Mouse (Mus musculus) heart, embryonic 11.5 days (tissue): ENCODE results near the gene Map2k2. TPM values are rescaled to one million over a fixed set of nuclear protein-coding genes. Genes with fewer than 3 reads are reported as not detected.

Experiments used
- ATAC-seq: fragments of 200-750 bp; cut with Nextera tagmentation; replicated peaks from 2 replicates; pipeline ENCODE4 v1.8.0; 2017; ENCODE audit warnings: moderate library complexity; ENCODE audit not compliant: insufficient number of reproducible peaks, low FRiP score, low TSS enrichment
- H3K27ac ChIP-seq: fragments of 300-500 bp; sonication (generic); 2 replicates; pipeline ENCODE4 v1.5.1; 2014; ENCODE audit warnings: mild to moderate bottlenecking, low read depth, low read length
- H3K27me3 ChIP-seq: fragments of 300-500 bp; sonication (generic); 2 replicates; pipeline ENCODE4 v1.6.1; 2014; ENCODE audit warnings: mild to moderate bottlenecking, low read length, mixed read lengths; ENCODE audit not compliant: control insufficient read depth, insufficient read depth
- H3K36me3 ChIP-seq: fragments of 300-500 bp; sonication (generic); 2 replicates; pipeline ENCODE4 v1.6.1; 2014; ENCODE audit warnings: mild to moderate bottlenecking, low read length, moderate library complexity, mixed read lengths; ENCODE audit not compliant: control insufficient read depth, insufficient read depth
- H3K4me1 ChIP-seq: fragments of 300-500 bp; sonication (generic); 2 replicates; pipeline ENCODE4 v1.6.1; 2014; ENCODE audit warnings: low read length; ENCODE audit not compliant: control insufficient read depth, insufficient read depth
- H3K4me2 ChIP-seq: fragments of 300-500 bp; sonication (generic); 2 replicates; pipeline ENCODE4 v1.6.1; 2014; ENCODE audit warnings: mild to moderate bottlenecking, moderate library complexity
- H3K4me3 ChIP-seq: fragments of 300-500 bp; sonication (generic); 2 replicates; pipeline ENCODE4 v1.5.1; 2014; ENCODE audit warnings: low read depth, low read length
- H3K9ac ChIP-seq: fragments of 300-500 bp; sonication (generic); 2 replicates; pipeline ENCODE4 v1.6.1; 2014; ENCODE audit warnings: mild to moderate bottlenecking, low read depth, low read length, moderate library complexity
- H3K9me3 ChIP-seq: fragments of 300-500 bp; sonication (generic); replicated peaks from 2 replicates; pipeline ENCODE4 v1.6.1; 2016; ENCODE audit warnings: low read length; ENCODE audit not compliant: control insufficient read depth
- WGBS: fragments of 180-500 bp; shearing (Covaris S2); extraction: QIAGEN DNeasy Blood & Tissue Kit; methylation state at CpG from one replicate; pipeline ENCODE4 v1.1.7; 2014; ENCODE audit not compliant: insufficient replicate concordance; 5-methylcytosine and 5-hydroxymethylcytosine counted together
- polyA plus RNA-seq: library from polyadenylated mRNA; unstranded; fragments of >200 nt; fragmentation: Nextera tagmentation; extraction: Ambion mirVana; gene quantifications from 2 replicates; pipeline ENCODE4 v1.2.1, GENCODE M21; 2014

The Map2k2 gene
- polyA plus RNA-seq, 1 experiment from 2014 or later = 153 TPM

- Histone ChIP-seq H3K4me2 (peak overlapping the region; percentile 80), H3K9me3 (no peaks in the 10 kb centered on the region), H3K27me3 (peaks cover 15% of the 10 kb centered on the region), H3K4me1 (peaks cover 44% of the 10 kb centered on the region), H3K36me3 (no peaks in the 10 kb centered on the region), H3K4me3 (peak overlapping the region; percentile 68), H3K9ac (peak overlapping the region; percentile 72), H3K27ac (peak overlapping the region; percentile 83)
- WGBS = 1% methylated on average over 22 of the region's 24 CpGs
- ATAC-seq = no peak
These were observed 32.5 kb downstream of the Map2k2 start for GRCm38 (mm10) chr10:81138131-81138782.

- peak overlapping the region; percentile 72 for H3K9ac ChIP-seq
- H3K4me2 ChIP-seq = peak overlapping the region; percentile 80
- ATAC-seq = no peak
- peaks cover 13% of the 10 kb centered on the region for H3K27me3 ChIP-seq
- H3K27ac ChIP-seq = peak overlapping the region; percentile 66
- H3K4me1 ChIP-seq = peaks cover 44% of the 10 kb centered on the region
- H3K36me3 ChIP-seq = peaks cover 5% of the 10 kb centered on the region
- 60% methylated on average over 11 of the region's 11 CpGs for WGBS
- peak overlapping the region; percentile 68 for H3K4me3 ChIP-seq
- no peaks in the 10 kb centered on the region for H3K9me3 ChIP-seq
These were observed 33.3 kb downstream of the Map2k2 start for GRCm38 (mm10) chr10:81138821-81139528.

- H3K4me1 ChIP-seq = peaks cover 44% of the 10 kb centered on the region
- H3K4me3 ChIP-seq = peak overlapping the region; percentile 68
- 69% methylated on average over 4 of the region's 4 CpGs for WGBS
- H3K27me3 ChIP-seq = peaks cover 8% of the 10 kb centered on the region
- no peaks in the 10 kb centered on the region for H3K9me3 ChIP-seq
- H3K4me2 ChIP-seq = peak overlapping the region; percentile 80
- peak overlapping the region; percentile 72; the same call in 1 of the 2 replicates for H3K9ac ChIP-seq
- H3K27ac ChIP-seq = peak overlapping the region; percentile 66; the same call in 1 of the 2 replicates
- peaks cover 10% of the 10 kb centered on the region for H3K36me3 ChIP-seq
- no peak for ATAC-seq
These were observed 33.8 kb downstream of the Map2k2 start for GRCm38 (mm10) chr10:81139529-81139846.

- ATAC-seq = no peak
- peaks cover 43% of the 10 kb centered on the region for H3K4me1 ChIP-seq
- peaks cover 16% of the 10 kb centered on the region for H3K36me3 ChIP-seq
- H3K27me3 ChIP-seq = peaks cover 3% of the 10 kb centered on the region
- peak overlapping the region; percentile 72 for H3K9ac ChIP-seq
- peak overlapping the region; percentile 68 for H3K4me3 ChIP-seq
- H3K27ac ChIP-seq = no peak overlapping the region
- WGBS = 59% methylated on average over 8 of the region's 8 CpGs
- no peaks in the 10 kb centered on the region for H3K9me3 ChIP-seq
- H3K4me2 ChIP-seq = peak overlapping the region; percentile 80
These were observed 34.3 kb downstream of the Map2k2 start for GRCm38 (mm10) chr10:81140005-81140404.

- Histone ChIP-seq H3K36me3 (peaks cover 24% of the 10 kb centered on the region), H3K9ac (peak overlapping the region; percentile 72), H3K4me2 (peak overlapping the region; percentile 80), H3K4me1 (peaks cover 48% of the 10 kb centered on the region), H3K27ac (0 out of 2 replicates have a peak overlapping the region, but pooled peaks have one; percentile 24), H3K4me3 (peak overlapping the region; percentile 68), H3K9me3 (no peaks in the 10 kb centered on the region), H3K27me3 (no peaks in the 10 kb centered on the region)
- no peak for ATAC-seq
- WGBS = 59% methylated on average over 10 of the region's 10 CpGs
These were observed 35.2 kb downstream of the Map2k2 start for GRCm38 (mm10) chr10:81140717-81141454.

GRCm38 (mm10) chr10:81141455-81142210 is 35.9 kb downstream of the Map2k2 start:
- Histone ChIP-seq H3K9ac (peak overlapping the region; percentile 34; the same call in 1 of the 2 replicates), H3K9me3 (no peaks in the 10 kb centered on the region), H3K4me3 (no peak overlapping the region), H3K36me3 (peaks cover 32% of the 10 kb centered on the region), H3K4me1 (peaks cover 51% of the 10 kb centered on the region), H3K4me2 (peak overlapping the region; percentile 80), H3K27me3 (no peaks in the 10 kb centered on the region), H3K27ac (peak overlapping the region; percentile 41; the same call in 1 of the 2 replicates)
- no peak for ATAC-seq
- WGBS = 77% methylated on average over 7 of the region's 7 CpGs

- H3K4me1 ChIP-seq = peaks cover 51% of the 10 kb centered on the region
- H3K4me2 ChIP-seq = peak overlapping the region; percentile 16; the same call in 1 of the 2 replicates
- WGBS = 76% methylated on average over 5 of the region's 5 CpGs
- H3K27ac ChIP-seq = peak overlapping the region; percentile 35; the same call in 1 of the 2 replicates
- ATAC-seq = no peak
- H3K9ac ChIP-seq = peak overlapping the region; percentile 59
- no peaks in the 10 kb centered on the region for H3K27me3 ChIP-seq
- peaks cover 41% of the 10 kb centered on the region for H3K36me3 ChIP-seq
- H3K4me3 ChIP-seq = no peak overlapping the region
- H3K9me3 ChIP-seq = no peaks in the 10 kb centered on the region
These were observed 36.9 kb downstream of the Map2k2 start for GRCm38 (mm10) chr10:81142551-81142981.

GRCm38 (mm10) chr10:81143157-81143633 is 37.5 kb downstream of the Map2k2 start:
- Histone ChIP-seq H3K4me3 (no peak overlapping the region), H3K4me1 (peaks cover 51% of the 10 kb centered on the region), H3K27ac (peak overlapping the region; percentile 35; the same call in 1 of the 2 replicates), H3K4me2 (no peak overlapping the region), H3K27me3 (no peaks in the 10 kb centered on the region), H3K9me3 (no peaks in the 10 kb centered on the region), H3K9ac (peak overlapping the region; percentile 59), H3K36me3 (peaks cover 46% of the 10 kb centered on the region)
- WGBS = 89% methylated on average over 7 of the region's 7 CpGs
- ATAC-seq = no peak
